Comparison of ENCODE assay signal across 19 mouse cellular contexts in genomic region chr5:139581308-139581868, GRCm38 (mm10). TPM values are rescaled to one million over a fixed set of nuclear protein-coding genes. Genes with fewer than 3 reads are reported as not detected.
DNase-seq lines count a peak whose midpoint lies in the region; ATAC-seq and TF ChIP-seq lines count a peak whose summit lies in the region.
"Had no signal": no experiment of that assay in that cellular context is flagged by ENCODE, and none has a peak within 500 bp of the region (broad histone marks: within the 10 kb centered on the region; RNA-seq: fewer than 3 reads in every experiment).

No protein-coding gene starts in this region.

- no peak for ATAC-seq in cerebellum, adult (ENCODE audit: insufficient number of reproducible peaks, low FRiP score, low TSS enrichment)
- ATAC-seq in hindbrain, embryonic 11.5 days (ENCODE audit: low FRiP score) = peak; percentile 62
- ATAC-seq in midbrain, embryonic 16.5 days = peak; percentile 33; the same call in 1 of the 2 replicates

- no peak overlapping the region for H3K9ac ChIP-seq in hindbrain, embryonic 11.5 days (ENCODE audit: low read depth, low read length)
- H3K9ac ChIP-seq in midbrain, embryonic 16.5 days (ENCODE audit: low read depth, low read length) = peak overlapping the region; percentile 38; the same call in 1 of the 2 replicates
- H3K9ac ChIP-seq: embryonic facial prominence, embryonic 13.5 days; limb, embryonic 12.5 days; lung, embryonic 15.5 days had no signal

- 0 out of 2 replicates have a peak, but pooled peaks have one; percentile 5 for TF ChIP-seq CTCF in brain, embryonic 14.5 days (IDR thresholded peaks at IDR 0.05; ENCODE audit: borderline replicate concordance, extremely low read depth, insufficient read depth, insufficient read length)
- no peak for TF ChIP-seq CTCF in lung, adult 2 months (IDR thresholded peaks at IDR 0.05; ENCODE audit: insufficient read depth, low read length)

- no peak overlapping the region for H3K4me3 ChIP-seq in hindbrain, embryonic 11.5 days (ENCODE audit: low read depth, low read length)
- H3K4me3 ChIP-seq in midbrain, embryonic 16.5 days (ENCODE audit: low read depth, low read length) = no peak overlapping the region
- H3K4me3 ChIP-seq in lung, adult 2 months (replicated peaks; ENCODE audit: extremely low read depth, low read depth, low read length) = no peak overlapping the region
- H3K4me3 ChIP-seq: embryonic facial prominence, embryonic 13.5 days; layer of hippocampus, adult 2 months; limb, embryonic 12.5 days; lung, embryonic 15.5 days had no signal

- peaks cover 51% of the 10 kb centered on the region for H3K27me3 ChIP-seq in hindbrain, embryonic 11.5 days (ENCODE audit: control insufficient read depth, insufficient read depth, low read length)
- H3K27me3 ChIP-seq in midbrain, embryonic 16.5 days (ENCODE audit: control insufficient read depth, insufficient read depth, low read depth, low read length) = peaks cover 12% of the 10 kb centered on the region

- no peak overlapping the region for H3K27ac ChIP-seq in hindbrain, embryonic 11.5 days (ENCODE audit: low read depth, low read length)
- H3K27ac ChIP-seq in midbrain, embryonic 16.5 days (ENCODE audit: low read length) = no peak overlapping the region; the same call in 1 of the 2 replicates
- H3K27ac ChIP-seq: embryonic facial prominence, embryonic 13.5 days; layer of hippocampus, adult 2 months; limb, embryonic 12.5 days; lung, embryonic 15.5 days had no signal

- H3K4me2 ChIP-seq in hindbrain, embryonic 11.5 days (replicated peaks; ENCODE audit: low read depth, low read length) = no peak overlapping the region
- no peak overlapping the region for H3K4me2 ChIP-seq in midbrain, embryonic 16.5 days (ENCODE audit: low read length)
- H3K4me2 ChIP-seq: embryonic facial prominence, embryonic 13.5 days; limb, embryonic 12.5 days; lung, embryonic 15.5 days had no signal

- 2% methylated on average over 10 of the region's 10 CpGs for WGBS in hindbrain, embryonic 11.5 days
- WGBS in midbrain, embryonic 16.5 days = 2% methylated on average over 10 of the region's 10 CpGs
- WGBS in lung, adult 2 months = under 1% methylated on average over 10 of the region's 10 CpGs

- H3K36me3 ChIP-seq in hindbrain, embryonic 11.5 days (ENCODE audit: control insufficient read depth, insufficient read depth, low read length) = no peaks in the 10 kb centered on the region
- H3K36me3 ChIP-seq in midbrain, embryonic 16.5 days (ENCODE audit: control insufficient read depth, insufficient read depth, low read length) = no peaks in the 10 kb centered on the region
- H3K36me3 ChIP-seq: embryonic facial prominence, embryonic 13.5 days; G1E; limb, embryonic 12.5 days; lung, embryonic 15.5 days had no signal

- peak; percentile 61 to 68 for DNase-seq in cerebellum, postnatal 10 days
- DNase-seq in brain, embryonic 14.5 days (ENCODE audit: low read depth) = peak; percentile 87
- DNase-seq in hindbrain, embryonic 11.5 days (ENCODE audit: low spot score) = peak; percentile 63
- DNase-seq in gastrocnemius, adult 18-20 months (ENCODE audit: low spot score) = no peak
- no peak for DNase-seq in embryo, embryonic 9.5 days (ENCODE audit: extremely low spot score)
- no peak for DNase-seq in lung, adult 2 months
- DNase-seq: adrenal gland, adult 2 months; cerebellum, adult 11 months; gastrocnemius, postnatal 10 days; thymus, postnatal 36 days had no signal

- H3K9me3 ChIP-seq in hindbrain, embryonic 11.5 days (ENCODE audit: control insufficient read depth, low read length) = no peaks in the 10 kb centered on the region
- no peaks in the 10 kb centered on the region for H3K9me3 ChIP-seq in midbrain, embryonic 16.5 days (replicated peaks; ENCODE audit: control insufficient read depth, low read length, poor library complexity, severe bottlenecking)
- H3K9me3 ChIP-seq: G1E; lung, embryonic 15.5 days had no signal

- H3K4me1 ChIP-seq in hindbrain, embryonic 11.5 days (replicated peaks; ENCODE audit: control insufficient read depth, insufficient read depth, low read length) = peaks cover 12% of the 10 kb centered on the region
- H3K4me1 ChIP-seq in midbrain, embryonic 16.5 days (ENCODE audit: control insufficient read depth, insufficient read depth, low read length) = peaks cover 31% of the 10 kb centered on the region
- no peaks in the 10 kb centered on the region for H3K4me1 ChIP-seq in lung, adult 2 months (ENCODE audit: control insufficient read depth, insufficient read depth, low read length)
- H3K4me1 ChIP-seq: lung, embryonic 15.5 days had no signal

- no peak for TF ChIP-seq POLR2A in brain, embryonic 14.5 days (IDR thresholded peaks at IDR 0.05; ENCODE audit: borderline replicate concordance, extremely low read depth, insufficient read depth, insufficient read length, poor library complexity, severe bottlenecking)
- TF ChIP-seq POLR2A in lung, adult 2 months (IDR thresholded peaks at IDR 0.05; ENCODE audit: borderline replicate concordance, extremely low read depth, low read depth, low read length) = no peak

RNA-seq across cellular contexts. Expression of gene Uncx, which starts 38.1 kb away (rescaled TPM):
- 26.5 and 42.0 TPM in 2 replicates for polyA plus RNA-seq in brain, embryonic 14.5 days (2012; rRNA removed)
- 57.9 and 66.8 TPM in 2 replicates for polyA plus RNA-seq in hindbrain, embryonic 11.5 days (2014; fragmentation: Nextera tagmentation; extraction: Ambion mirVana)
- 22.5 and 23.8 TPM in 2 replicates for polyA plus RNA-seq in midbrain, embryonic 16.5 days (2015; fragmentation: Nextera tagmentation; extraction: Ambion mirVana)
- total RNA-seq in gastrocnemius, adult 18-20 months (2021) = not detected
- polyA plus RNA-seq in lung, adult 2 months (2012; rRNA removed) = not detected in 2 replicates
- total RNA-seq: adrenal gland, adult 2 months; G1E; gastrocnemius, postnatal 10 days; layer of hippocampus, adult 2 months; neutrophil, adult 5-6 weeks had no signal
- polyA plus RNA-seq: adrenal gland, adult 2 months; G1E; heart, embryonic 16.5 days had no signal

Comparison
In these comparisons a context has a peak if more than half of its experiments do, and no peak if none do; other contexts are left out.
1. DNase-seq: peak in cerebellum, postnatal 10 days (2 of 2), brain, embryonic 14.5 days (single experiment) and hindbrain, embryonic 11.5 days (single experiment); none in gastrocnemius, adult 18-20 months (single experiment), embryo, embryonic 9.5 days (single experiment) and lung, adult 2 months (single experiment).
2. RNA of gene Uncx, which starts 38.1 kb away (polyA plus RNA-seq): 57.9 to 66.8 TPM in hindbrain, embryonic 11.5 days, 26.5 to 42.0 TPM in brain, embryonic 14.5 days and 22.5 to 23.8 TPM in midbrain, embryonic 16.5 days; not detected in lung, adult 2 months; every median in the first group is over 10 times any median in the second.